Mouse (Mus musculus) embryonic fibroblast, embryonic 13.5 days (primary cell): ENCODE results near the gene 2010300C02Rik.

Experiments
- CTCF ChIP-seq: IDR thresholded peaks from 2 replicates; pipeline ENCODE4 v1.5.1; 2011; ENCODE audit warnings: mild to moderate bottlenecking, control low read depth, low read length, moderate library complexity, borderline replicate concordance; ENCODE audit not compliant: insufficient read depth
- POLR2A ChIP-seq: IDR thresholded peaks from 2 replicates; pipeline ENCODE4 v1.6.1; 2011; ENCODE audit warnings: low read depth, mild to moderate bottlenecking, control low read depth, low read length, moderate library complexity

DNA sequence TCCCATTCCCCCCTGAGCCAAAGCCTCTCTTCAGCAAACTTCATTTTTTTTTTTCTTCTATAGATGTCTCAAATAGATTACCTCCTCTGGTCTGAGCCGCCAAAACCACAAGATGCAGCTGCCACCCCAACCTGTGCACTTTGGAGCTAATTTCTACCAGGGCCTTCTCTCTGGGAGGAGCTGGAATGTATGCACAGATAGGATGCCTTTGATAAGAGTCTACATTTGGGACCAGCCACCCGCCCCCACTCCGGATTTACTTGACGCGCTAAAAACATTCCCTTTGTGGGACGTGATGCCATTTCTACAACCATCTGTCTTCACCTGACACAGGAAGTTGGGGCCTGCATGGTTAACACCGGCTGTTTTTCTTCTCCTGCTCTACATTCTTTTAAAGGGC, 105.0 kb downstream of the 2010300C02Rik start:
- TF ChIP-seq CTCF (no peak), POLR2A (no peak)
